Mouse (Mus musculus) 416B (cell line): ENCODE results near the gene Trappc6b.
"Not testable (repeated sequence)": the region's sequence is repeated elsewhere in the genome, so short reads cannot be mapped to it uniquely, and the experiment has no call there.

Source experiments
- DNase-seq: peaks from one replicate; pipeline ENCODE4 v3.0.0; 2011; ENCODE audit warnings: low read depth

Trappc6b gene

GRCm38 (mm10) chr12:59060993-59061595 lies at the start of gene Trappc6b:
Gene Trappc6b, minus strand, starts transcription at chr12:59061472.
- DNase-seq, result peak; percentile 84

DNA sequence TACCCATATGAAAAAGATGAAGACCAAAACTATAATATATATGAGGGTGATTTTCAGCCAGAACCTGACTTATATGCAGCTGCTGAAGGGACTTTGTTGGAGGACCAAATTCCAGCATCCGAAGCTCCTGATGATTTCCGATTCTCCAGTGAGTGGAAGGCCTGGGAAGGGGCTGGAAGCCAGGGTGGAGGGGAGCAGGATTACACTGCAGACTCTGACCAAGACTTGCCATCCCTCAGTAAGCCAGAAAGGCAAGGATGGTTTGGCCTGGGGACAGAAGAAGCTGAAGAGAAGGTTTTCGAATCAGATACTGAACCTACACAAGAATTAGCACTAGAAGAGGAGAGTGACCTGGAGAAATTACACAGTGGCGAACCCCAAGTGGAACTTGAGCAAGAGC lies 46.7 kb upstream of the Trappc6b start:
- no peak for DNase-seq

GRCm38 (mm10) chr12:59106491-59106890 lies 45.2 kb upstream of the Trappc6b start:
- no peak for DNase-seq

DNA sequence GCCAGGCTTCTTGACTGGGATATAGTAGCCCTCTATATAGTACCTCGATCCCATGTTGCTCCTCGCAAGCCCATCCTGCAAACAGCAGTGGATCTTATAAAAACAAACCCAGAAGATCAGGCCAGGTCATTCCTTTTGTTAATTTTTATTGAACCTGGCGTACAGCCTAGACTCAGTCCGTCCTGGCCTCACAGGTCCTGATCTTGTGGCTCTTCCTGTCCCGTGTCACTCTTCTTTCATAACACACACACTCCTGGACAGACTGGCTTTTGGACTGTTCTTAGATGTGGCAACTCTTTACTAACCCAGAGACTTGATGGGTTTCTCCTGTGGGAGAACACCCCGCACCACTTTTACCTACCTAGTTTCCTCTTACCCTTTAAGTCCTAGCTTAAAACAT lies 44.6 kb upstream of the Trappc6b start:
- no peak for DNase-seq

DNA sequence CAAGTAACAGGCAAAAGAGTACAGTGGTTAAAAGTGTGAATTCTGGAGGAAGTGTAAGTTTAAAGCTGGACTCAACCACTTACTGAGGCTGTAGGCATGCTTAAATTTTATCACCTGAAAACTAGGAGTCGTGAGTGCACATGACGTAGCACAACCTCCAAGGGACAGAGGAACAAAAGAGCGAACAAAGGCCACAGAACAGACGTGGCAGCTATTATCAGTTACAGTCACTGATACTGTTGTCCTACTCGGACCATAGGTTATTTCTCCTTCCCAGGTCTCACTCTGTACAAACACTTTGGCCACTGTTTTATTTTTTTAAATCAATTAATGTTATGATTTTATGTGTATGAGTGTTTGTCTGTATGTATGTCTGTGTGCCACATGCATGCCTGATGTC lies 43.5 kb upstream of the Trappc6b start:
- DNase-seq, result no peak

DNA sequence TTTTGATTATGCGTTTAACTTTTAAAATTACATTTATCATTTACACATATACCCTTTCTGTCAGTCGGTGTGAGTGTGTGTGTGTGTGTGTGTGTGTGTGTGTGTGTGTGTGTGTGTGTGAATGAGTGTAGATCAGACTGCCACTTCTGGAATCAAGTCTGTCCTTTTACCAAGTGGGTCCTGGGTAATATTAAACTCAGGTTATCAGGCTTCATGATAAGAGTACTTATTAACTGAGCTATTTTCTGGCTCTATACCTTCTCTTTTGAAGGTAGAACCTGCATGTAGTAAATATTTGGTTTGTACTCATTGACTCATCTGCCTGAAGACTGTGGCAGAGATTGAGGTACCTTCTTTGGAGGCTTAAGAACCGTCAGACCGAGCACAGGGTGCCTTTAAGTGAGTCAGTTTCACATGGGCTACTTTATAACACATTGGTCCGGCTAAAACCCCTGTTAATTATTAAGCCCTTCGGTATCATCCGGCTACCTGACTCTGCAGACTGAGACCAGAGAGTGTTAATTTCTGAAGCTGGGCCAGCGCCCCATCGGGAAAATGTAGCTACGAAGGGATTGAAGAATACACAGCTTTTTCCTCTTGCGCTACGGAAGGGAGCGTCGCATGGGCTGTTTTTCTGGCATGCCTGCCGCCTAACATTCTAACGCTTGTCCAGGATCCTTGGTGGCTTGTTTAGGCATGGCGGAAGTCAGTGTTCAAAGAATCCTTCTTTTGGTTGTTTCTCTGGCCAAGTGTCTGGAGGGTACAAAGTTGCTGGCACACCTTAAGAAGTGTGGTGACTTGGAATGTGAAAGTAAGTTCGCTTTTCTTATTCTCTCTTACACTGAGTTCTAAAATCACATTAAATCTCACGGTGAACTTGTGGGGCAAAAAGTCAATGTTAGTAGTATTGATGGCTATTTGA lies 34.1 kb upstream of the Trappc6b start, which contains the start of gene Mia2:
TSS of gene Mia2 (plus strand) at position 696 of the 922 bp plus-strand sequence.
- DNase-seq, result no peak

DNA sequence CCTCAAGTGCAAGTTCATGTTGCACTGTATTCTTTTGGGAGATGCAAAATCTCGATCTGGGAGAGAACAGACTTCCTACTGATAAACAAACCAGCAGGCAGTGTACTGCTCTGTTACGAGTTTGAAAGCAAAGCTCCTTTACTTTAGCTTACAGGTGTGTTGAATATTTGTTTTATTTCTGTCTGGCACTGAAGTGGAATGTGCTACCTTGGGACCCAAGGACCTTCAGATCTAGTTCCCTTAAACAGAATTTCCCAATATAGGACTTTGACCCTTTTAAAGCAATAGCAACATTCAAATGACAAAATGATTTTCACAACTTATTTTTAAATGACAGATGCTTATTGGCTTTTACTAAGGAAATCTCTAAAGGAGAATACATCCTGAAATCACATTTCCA lies 32.3 kb upstream of the Trappc6b start:
- no peak for DNase-seq

GRCm38 (mm10) chr12:59086171-59086570 lies 24.9 kb upstream of the Trappc6b start:
- DNase-seq, result peak; percentile 74

DNA sequence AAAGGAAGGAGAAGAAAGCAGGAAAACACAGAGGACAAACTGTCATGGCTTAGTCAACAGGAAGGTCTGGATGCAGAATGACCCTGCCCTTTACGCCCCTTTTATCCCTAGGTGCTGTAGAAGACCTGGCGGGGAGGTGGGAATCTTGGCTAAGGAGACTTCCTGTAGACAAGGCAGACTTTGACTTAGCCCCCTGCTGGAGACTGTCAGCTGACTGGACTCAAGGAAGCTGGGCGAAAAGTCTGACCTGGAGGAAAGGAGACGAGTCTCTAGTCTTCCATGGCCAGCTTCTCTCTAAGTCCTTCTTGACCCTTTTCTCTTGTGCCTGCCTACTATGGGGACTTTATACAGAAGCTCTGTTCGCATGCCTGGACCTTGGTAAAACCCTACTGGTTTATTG lies 23.2 kb upstream of the Trappc6b start:
- no peak for DNase-seq

DNA sequence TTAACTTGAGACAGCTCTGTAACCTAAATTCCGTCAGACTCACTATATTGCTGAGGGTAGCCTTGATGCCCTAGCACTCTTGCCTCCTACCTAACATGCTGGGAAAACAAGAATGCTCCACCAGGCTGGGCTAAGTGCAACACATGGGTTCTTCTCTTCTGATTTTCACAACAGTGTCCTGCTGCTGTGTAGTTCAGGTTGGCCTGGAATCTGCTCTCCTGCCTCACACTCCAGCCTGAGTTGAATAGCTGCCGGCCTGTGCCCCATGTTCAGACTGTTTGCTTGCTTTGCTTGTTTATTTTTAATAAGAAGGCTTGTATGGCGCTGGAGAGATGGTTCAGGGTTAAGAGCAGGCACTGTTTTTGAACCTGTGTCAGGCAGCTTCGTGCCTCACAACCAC lies 19.2 kb upstream of the Trappc6b start:
- DNase-seq, result no peak

GRCm38 (mm10) chr12:59077883-59078282 lies 16.6 kb upstream of the Trappc6b start:
- DNase-seq, result no peak

- no peak for DNase-seq
These were observed 15.7 kb upstream of the Trappc6b start for GRCm38 (mm10) chr12:59076996-59077395.

DNA sequence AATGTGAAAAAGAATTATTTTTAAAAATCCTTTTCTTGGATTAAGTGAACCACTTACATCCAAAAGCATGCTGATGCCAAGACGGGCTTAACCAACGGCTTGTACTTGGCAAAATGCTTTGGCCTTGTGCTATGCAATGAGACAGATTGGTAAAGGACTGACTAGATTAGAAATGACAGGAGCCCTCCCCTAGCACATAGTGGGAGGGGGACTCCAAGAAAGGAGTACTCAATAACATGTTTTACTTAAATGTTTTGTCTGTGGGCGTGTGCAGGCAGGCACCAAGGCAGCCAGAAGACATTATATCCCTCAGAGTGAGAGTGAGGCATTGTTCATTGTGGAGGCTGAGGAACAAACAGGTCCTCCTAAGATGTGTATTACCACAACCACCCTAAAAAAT lies 12.8 kb upstream of the Trappc6b start:
- DNase-seq, result no peak

DNA sequence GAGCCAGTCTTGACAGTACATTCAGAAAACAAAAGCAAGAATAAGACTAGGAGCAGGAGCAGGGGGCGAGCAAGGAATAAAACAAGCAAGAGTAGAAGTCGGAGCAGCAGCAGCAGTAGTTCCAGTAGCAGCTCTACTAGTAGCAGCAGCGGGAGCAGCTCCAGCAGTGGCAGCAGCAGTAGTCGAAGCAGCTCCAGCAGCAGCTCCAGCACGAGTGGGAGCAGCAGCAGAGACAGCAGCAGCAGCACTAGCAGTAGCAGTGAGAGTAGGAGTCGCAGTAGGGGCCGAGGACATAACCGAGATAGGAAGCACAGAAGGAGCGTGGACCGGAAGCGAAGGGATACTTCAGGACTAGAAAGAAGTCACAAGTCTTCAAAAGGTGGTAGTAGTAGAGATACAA lies 11.0 kb upstream of the Trappc6b start:
- DNase-seq, result no peak

DNA sequence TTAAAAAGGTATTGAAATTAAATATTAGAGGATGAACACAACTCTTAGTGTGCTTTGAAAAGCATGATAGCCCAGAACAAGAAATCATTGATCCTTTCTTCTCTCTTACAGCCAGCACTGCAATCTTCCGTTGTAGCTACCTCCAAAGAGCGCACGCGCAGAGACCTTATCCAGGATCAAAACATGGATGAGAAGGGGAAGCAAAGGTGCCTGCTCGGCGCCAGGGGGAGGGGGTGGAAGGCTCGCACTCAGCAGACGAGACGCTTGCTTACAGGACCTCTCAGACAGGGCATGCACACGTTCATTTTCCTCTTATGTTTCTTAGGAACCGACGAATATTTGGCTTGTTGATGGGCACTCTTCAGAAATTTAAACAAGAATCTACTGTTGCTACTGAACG lies 7.5 kb upstream of the Trappc6b start:
- DNase-seq, result no peak

- DNase-seq, result no peak
These were observed 5.8 kb upstream of the Trappc6b start for GRCm38 (mm10) chr12:59067095-59067494.

DNA sequence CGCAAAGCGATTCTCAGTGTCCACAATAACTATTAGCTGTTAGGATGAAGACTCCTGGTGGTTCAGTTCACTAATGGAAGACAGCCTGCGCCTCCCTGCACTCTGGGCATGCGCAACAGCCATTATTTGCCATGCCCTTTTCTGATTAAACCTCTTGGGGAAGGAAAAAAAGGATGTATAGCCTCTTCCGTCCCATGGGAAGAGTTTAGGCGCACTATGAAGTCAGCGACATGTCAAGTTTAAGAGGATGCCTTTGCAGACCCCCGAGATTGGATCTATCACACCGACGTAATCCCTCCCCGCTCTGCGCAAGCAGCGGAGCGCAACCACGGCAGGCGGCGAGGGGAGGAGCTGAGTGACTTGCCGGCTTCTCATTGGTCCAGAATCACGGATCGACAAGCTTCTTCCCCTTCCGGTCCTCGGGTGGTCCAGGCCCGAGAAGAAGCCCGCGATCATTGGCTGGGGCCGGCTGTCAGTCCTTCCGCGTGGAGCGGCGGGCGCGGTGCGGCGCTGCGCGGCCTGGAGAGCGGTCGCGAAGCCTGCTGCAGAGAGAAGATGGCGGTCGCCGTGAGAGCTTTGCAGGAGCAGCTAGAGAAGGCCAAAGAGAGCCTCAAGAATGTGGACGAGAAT lies 5.3 kb upstream of the Trappc6b start, which contains the start of gene Pnn:
TSS of gene Pnn (plus strand) at position 437 of the 630 bp plus-strand sequence.
- peak; percentile 98 for DNase-seq

DNA sequence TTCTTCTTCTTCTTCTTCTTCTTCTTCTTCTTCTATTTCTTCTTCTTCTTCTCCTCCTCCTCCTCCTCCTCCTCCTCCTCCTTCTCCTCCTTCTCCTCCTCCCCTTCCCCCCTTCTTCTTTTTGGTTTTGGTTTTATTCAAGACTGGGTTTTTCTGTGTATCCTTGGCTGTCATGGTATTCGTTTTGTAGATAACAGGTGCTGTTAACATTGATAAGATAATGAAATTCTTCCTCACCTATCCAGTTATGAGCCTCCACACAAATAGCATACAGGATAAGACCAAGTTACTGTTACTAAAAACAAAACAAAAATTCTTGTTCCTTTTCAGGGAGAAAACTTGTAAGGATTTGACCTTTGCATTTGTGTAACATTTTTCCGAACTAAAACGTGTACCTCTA lies 4.5 kb upstream of the Trappc6b start:
- no peak for DNase-seq

DNA sequence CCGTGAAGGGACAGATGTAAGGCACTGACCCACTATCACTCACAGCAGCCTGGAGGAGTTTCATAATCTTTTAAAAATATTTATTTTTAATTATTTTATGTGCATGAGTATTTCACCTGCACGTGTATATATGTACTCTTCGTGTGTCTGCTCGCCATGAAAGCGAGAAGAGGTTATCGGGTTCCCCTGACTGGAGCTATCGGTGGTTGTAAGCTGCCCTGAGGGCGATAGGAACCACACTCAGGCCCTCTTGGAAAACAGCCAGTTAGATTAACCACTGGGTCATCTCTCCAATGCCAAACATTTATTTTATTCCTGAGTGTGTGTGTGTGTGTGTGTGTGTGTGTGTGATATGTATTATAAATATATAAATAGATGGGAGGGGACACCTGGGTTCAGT lies 3.6 kb upstream of the Trappc6b start:
- DNase-seq, result no peak

DNA sequence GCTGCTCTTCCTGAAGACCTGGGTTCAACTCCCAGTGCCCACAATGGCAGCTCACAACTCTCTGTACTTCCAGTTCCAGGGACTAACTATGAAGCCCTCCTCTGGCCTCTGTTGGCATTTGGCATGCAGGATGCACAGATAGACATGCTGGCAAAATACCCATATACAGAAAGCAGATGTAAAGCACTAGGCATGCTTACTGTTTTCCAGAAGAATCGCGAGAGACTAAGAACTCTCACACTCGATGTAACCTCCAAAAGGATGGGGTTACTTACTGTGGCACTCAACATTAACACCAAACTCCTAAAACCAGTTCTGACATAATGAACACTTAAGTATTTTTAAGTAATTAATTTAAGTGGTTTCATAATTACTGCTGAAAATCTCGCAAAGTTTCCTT lies 950 bp downstream of the Trappc6b start:
- peak; percentile 54 for DNase-seq

DNA sequence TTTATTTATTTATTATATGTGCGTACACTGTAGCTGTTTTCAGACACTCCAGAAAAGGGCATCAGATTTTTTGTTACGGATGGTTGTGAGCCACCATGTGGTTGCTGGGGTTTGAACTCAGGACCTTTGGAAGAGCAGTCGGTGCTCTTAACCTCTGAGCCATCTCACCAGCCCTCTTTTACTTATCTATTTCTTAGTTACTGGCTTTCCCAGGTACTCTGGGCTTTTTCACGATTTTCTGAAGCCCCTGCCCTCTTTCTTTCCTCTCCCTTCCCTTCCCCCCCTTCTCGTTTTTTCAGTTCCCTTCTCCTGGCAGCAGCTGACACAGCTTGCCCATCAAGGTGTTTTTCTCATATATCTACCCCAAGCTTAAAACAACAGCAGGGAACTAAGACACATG lies 3.0 kb downstream of the Trappc6b start:
- DNase-seq, result not testable (repeated sequence)

DNA sequence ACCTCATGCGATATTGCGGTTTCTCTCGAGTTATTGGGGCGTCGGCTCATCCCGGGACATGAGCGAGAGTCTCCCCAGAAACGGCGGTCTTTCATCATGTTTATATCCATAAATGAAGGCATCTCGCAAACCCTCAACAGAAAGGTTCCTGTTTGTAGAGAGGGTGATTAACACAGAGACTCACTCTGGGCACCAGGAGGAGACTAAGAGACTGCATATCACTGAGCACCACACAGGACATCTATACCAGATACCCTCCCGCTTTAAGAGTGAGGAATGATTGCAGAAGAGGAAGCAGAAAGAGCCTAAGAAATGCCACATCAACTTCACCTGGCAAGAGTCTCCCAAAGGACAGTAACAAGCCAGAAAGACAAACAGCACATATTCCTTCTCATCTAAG lies 5.0 kb downstream of the Trappc6b start:
- no peak for DNase-seq
